Mouse (Mus musculus) embryonic facial prominence, embryonic 11.5 days (tissue): Measurements from ENCODE around the gene Tmem117. TPM values are rescaled to one million over a fixed set of nuclear protein-coding genes. Genes with fewer than 3 reads are reported as not detected.

Experiments used
- ATAC-seq: fragments of 200-750 bp; cut with Nextera tagmentation; replicated peaks from 2 replicates; pipeline ENCODE4 v1.8.0; 2017; ENCODE audit warnings: low read depth; ENCODE audit not compliant: insufficient number of reproducible peaks, low FRiP score, low TSS enrichment
- DNase-seq: peaks from one replicate; pipeline ENCODE4 v3.0.0-alpha.2; 2015; ENCODE audit warnings: low spot score
- H3K27ac ChIP-seq: fragments of 300-500 bp; sonication (generic); replicated peaks from 2 replicates; pipeline ENCODE4 v1.5.1; 2014; ENCODE audit warnings: mild to moderate bottlenecking, low read depth, low read length, control low read depth
- H3K27me3 ChIP-seq: fragments of 300-500 bp; sonication (generic); 2 replicates; pipeline ENCODE4 v1.6.1; 2014; ENCODE audit warnings: mild to moderate bottlenecking, low read length, moderate library complexity, mixed read lengths; ENCODE audit not compliant: control insufficient read depth, insufficient read depth
- H3K36me3 ChIP-seq: fragments of 300-500 bp; sonication (generic); replicated peaks from 2 replicates; pipeline ENCODE4 v1.6.1; 2014; ENCODE audit warnings: low read depth, mild to moderate bottlenecking, low read length, moderate library complexity, mixed read lengths; ENCODE audit not compliant: control insufficient read depth, insufficient read depth
- H3K4me1 ChIP-seq: fragments of 300-500 bp; sonication (generic); 2 replicates; pipeline ENCODE4 v1.6.1; 2014; ENCODE audit warnings: low read length, mixed read lengths; ENCODE audit not compliant: control insufficient read depth, insufficient read depth
- H3K4me2 ChIP-seq: fragments of 300-500 bp; sonication (generic); 2 replicates; pipeline ENCODE4 v1.6.1; 2014; ENCODE audit warnings: low read depth, mild to moderate bottlenecking, control low read depth, low read length, moderate library complexity
- H3K4me3 ChIP-seq: fragments of 300-500 bp; sonication (generic); 2 replicates; pipeline ENCODE4 v1.5.1; 2014; ENCODE audit warnings: low read depth, low read length, control low read depth
- H3K9ac ChIP-seq: fragments of 300-500 bp; sonication (generic); replicated peaks from 2 replicates; pipeline ENCODE4 v1.6.1; 2014; ENCODE audit warnings: mild to moderate bottlenecking, control low read depth, low read length
- H3K9me3 ChIP-seq: fragments of 300-500 bp; sonication (generic); replicated peaks from 2 replicates; pipeline ENCODE4 v1.6.1; 2016; ENCODE audit warnings: mild to moderate bottlenecking, low read length, inconsistent platforms, mixed read lengths; ENCODE audit not compliant: control insufficient read depth
- WGBS: fragments of 180-500 bp; shearing (Covaris S2); extraction: QIAGEN DNeasy Blood & Tissue Kit; methylation state at CpG from one replicate; pipeline ENCODE4 v1.1.7; 2014; 5-methylcytosine and 5-hydroxymethylcytosine counted together
- polyA plus RNA-seq: library from polyadenylated mRNA; unstranded; fragments of >200 nt; fragmentation: Nextera tagmentation; extraction: Ambion mirVana; gene quantifications from 2 replicates; pipeline ENCODE4 v1.2.1, GENCODE M21; 2014

Tmem117 gene
- polyA plus RNA-seq, 1 experiment from 2014 or later: 1.9 TPM

DNA sequence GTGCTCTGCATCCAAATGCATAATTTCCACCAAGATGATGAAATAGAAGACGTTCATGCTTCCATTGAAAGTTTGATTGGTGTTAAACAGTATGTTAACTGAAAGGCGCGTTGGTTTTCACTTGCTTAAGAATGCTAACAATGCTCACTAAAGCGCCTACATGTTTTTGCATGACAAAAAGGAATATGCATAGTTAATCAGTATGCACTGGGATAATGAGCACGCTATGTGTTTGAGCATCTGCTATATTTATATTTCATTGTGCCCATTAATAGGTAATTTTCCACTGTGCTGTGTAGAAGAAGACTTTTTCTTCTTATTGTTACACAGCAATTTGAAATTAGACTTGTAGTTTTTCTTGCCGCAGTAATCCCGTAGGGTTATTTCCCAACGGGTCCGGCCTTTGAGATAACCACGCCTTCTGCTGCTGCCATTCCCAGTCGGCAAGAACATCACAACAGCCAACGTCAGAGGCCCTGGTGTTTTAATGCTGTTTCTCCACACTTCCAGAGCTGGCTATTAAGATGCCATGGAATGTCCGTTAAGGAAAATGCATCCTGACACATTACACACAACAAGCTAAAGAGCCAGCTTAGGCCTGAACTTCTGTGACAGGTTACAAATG, 399.9 kb downstream of the Tmem117 start:
- no peaks in the 10 kb centered on the region for H3K4me1 ChIP-seq
- no peak for DNase-seq
- H3K36me3 ChIP-seq: no peaks in the 10 kb centered on the region
- H3K27ac ChIP-seq: no peak overlapping the region
- no peaks in the 10 kb centered on the region for H3K9me3 ChIP-seq
- no peak overlapping the region for H3K9ac ChIP-seq
- ATAC-seq: no peak
- H3K27me3 ChIP-seq: no peaks in the 10 kb centered on the region
- no peak overlapping the region for H3K4me3 ChIP-seq
- no peak overlapping the region for H3K4me2 ChIP-seq
- WGBS: 85% methylated on average over 13 of the region's 13 CpGs

DNA sequence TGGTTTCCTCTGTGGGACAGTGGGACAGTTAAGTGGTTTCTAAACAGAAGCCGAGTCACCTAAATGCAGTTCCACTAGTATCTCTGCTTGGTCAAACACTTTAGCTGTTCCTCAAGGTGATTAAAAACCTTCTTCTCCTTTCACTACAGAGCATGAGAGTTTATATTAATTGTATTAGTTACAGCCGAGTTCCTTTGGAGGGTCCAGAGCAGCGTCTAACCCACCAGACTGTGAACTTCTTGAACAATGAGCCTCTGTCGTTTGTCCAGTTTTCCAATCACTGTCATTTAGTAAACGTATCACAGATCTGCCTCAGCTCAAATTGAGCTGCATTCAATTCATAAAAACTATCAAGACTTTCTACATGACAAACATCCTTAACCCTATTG, 400.4 kb downstream of the Tmem117 start:
- no peak for DNase-seq
- WGBS: 74% methylated on average over 5 of the region's 5 CpGs
- Histone ChIP-seq H3K36me3 (no peaks in the 10 kb centered on the region), H3K4me3 (no peak overlapping the region), H3K9me3 (no peaks in the 10 kb centered on the region), H3K9ac (no peak overlapping the region), H3K27me3 (no peaks in the 10 kb centered on the region), H3K4me2 (no peak overlapping the region), H3K4me1 (no peaks in the 10 kb centered on the region), H3K27ac (no peak overlapping the region)
- no peak for ATAC-seq

DNA sequence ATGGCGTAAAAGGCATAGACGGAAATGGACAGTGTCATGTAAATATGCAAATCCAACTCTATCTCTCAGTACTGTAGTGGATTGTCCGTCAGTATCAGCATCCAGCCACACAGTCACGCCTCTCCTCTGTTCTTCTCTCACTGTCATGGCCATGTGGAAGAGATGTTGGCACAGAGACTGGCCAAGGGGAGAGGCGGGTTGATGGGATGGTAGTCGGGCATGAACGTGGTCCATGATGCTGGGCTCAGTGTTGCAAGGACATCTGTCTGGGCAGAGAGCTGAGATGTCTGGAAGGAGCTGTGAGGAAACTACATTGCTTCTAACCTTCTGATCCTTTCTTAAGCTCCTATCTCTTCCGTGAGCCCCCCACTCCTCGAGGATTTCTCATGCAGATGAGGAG, 413.4 kb downstream of the Tmem117 start:
- no peaks in the 10 kb centered on the region for H3K9me3 ChIP-seq
- no peaks in the 10 kb centered on the region for H3K36me3 ChIP-seq
- no peaks in the 10 kb centered on the region for H3K4me1 ChIP-seq
- 81% methylated on average over 9 of the region's 9 CpGs for WGBS
- H3K9ac ChIP-seq: no peak overlapping the region
- no peak for DNase-seq
- no peak overlapping the region for H3K4me3 ChIP-seq
- no peaks in the 10 kb centered on the region for H3K27me3 ChIP-seq
- ATAC-seq: no peak
- no peak overlapping the region for H3K4me2 ChIP-seq
- H3K27ac ChIP-seq: no peak overlapping the region

DNA sequence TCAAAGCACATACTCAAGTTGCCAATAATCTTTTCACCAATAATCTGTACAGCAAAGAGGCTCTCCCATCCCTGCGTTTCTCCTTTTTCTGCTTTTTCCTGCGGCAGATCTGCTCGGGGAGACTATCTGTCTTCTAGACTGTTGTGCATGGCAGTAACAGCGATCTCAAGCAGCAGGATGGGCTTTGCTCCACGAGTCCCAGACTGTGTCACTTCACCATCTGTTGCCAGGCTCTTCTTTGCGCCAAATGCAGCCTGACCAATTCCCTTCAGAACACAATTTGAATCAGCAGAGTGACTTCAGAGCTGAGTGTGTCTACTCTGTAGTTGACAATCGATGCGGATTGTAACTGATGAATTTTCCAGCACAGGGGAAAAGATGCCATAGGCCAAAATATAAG, 415.0 kb downstream of the Tmem117 start:
- DNase-seq: no peak
- H3K4me1 ChIP-seq: no peaks in the 10 kb centered on the region
- no peak overlapping the region for H3K4me2 ChIP-seq
- H3K27me3 ChIP-seq: no peaks in the 10 kb centered on the region
- H3K4me3 ChIP-seq: no peak overlapping the region
- H3K36me3 ChIP-seq: no peaks in the 10 kb centered on the region
- H3K27ac ChIP-seq: no peak overlapping the region
- H3K9me3 ChIP-seq: no peaks in the 10 kb centered on the region
- H3K9ac ChIP-seq: no peak overlapping the region
- ATAC-seq: no peak
- WGBS: 83% methylated on average over 8 of the region's 8 CpGs

DNA sequence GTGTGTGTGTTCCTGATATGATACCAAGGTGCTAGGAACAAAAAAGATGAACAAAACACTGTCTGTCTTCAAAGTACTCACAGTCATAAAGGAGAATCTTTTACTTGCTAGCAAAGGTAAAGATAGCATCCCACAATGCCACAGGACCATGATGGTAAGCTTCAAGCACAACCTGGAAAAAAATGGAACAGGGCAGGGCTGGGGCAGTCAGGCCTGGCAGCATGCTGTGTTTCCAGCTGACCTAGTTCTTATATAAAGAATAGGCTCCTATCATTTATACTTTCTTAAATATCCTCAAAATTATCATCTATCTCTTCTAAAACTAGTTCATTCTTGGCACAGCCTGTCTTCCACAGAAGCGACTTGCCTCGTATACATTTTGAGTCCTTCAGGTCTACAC, 418.5 kb downstream of the Tmem117 start:
- Histone ChIP-seq H3K4me2 (no peak overlapping the region), H3K9ac (no peak overlapping the region), H3K9me3 (no peaks in the 10 kb centered on the region), H3K27me3 (no peaks in the 10 kb centered on the region), H3K27ac (no peak overlapping the region), H3K36me3 (no peaks in the 10 kb centered on the region), H3K4me1 (no peaks in the 10 kb centered on the region), H3K4me3 (no peak overlapping the region)
- ATAC-seq (no peak), DNase-seq (no peak)
- 93% methylated on average over 2 of the region's 2 CpGs for WGBS

DNA sequence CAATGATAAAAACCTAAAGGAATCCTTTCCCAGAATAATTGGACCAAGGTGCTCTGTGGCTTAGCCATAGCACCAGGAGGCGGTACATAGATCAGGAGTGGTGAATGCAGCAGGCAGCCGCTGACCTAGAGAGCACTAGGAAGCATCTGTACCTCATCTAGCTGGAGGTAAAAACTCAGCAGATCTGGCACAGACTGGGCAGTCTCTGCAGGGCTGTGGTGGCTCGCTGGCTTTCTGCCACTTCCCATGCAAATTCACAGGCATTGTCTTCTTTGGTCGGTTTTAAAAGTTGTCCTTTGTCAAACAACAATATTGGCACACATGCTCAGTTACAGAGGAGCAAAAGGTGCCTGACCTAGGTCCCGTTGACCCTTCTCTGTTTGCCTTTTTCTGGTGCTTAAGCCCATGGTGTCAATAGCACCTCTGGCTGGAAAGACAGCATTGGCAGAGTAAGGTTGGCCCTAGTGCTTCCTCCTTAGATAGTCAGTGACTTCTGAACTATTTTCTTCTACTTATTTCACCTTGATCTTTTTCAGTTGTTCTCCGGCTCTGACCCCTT, 420.2 kb downstream of the Tmem117 start:
- Histone ChIP-seq H3K4me2 (no peak overlapping the region), H3K4me1 (no peaks in the 10 kb centered on the region), H3K9ac (no peak overlapping the region), H3K4me3 (no peak overlapping the region), H3K27me3 (no peaks in the 10 kb centered on the region), H3K27ac (no peak overlapping the region), H3K9me3 (no peaks in the 10 kb centered on the region), H3K36me3 (no peaks in the 10 kb centered on the region)
- WGBS: 75% methylated on average over 6 of the region's 6 CpGs
- DNase-seq (no peak), ATAC-seq (no peak)

DNA sequence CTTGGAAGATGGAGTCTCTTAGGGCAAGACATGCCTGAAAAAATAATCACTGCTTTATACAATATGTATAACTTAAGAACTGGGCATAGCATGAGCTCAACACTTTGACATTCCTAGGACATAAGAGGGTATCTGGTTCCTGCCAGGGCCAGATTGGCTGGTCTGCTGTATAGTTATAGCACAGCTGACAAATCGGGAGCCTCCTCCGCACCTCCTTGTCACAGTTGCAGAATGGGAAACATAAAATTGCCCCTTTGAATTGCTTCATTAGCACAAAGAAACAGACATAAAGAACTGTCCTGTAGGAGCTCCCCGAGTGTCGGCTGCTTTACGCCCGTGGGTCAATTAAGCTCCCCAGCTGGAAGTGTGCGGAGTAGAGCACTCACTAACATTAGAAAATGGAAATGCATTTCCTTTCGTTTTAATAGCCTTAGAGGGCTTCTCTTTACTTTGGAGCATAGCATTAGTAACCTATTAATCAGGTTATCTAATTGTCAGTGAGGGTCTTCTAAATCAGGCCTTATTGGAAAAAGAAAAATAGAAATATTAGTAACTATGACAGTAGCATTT, 426.1 kb downstream of the Tmem117 start:
- 73% methylated on average over 8 of the region's 8 CpGs for WGBS
- ATAC-seq: no peak
- no peak overlapping the region for H3K4me2 ChIP-seq

DNA sequence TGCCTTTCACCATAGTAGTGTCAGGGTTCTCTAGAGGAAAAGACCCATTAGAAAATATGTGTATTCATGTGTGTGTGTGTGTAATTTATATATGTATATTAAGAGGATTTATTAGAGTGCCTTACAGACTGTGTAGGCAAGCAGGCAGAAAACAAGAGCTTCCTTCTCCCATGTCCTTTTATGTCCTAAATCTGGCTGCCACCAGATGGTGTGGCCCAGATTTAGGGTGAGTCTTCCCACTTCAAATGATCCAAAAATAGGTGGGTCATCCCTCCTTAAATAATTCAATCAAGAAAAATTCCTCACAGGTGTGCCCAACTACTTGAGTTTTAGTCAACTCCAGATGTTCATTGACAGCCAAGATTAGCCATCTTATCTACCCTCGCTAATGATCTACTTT, 439.0 kb downstream of the Tmem117 start:
- Histone ChIP-seq H3K9ac (no peak overlapping the region), H3K27ac (no peak overlapping the region), H3K4me3 (no peak overlapping the region), H3K9me3 (no peaks in the 10 kb centered on the region), H3K27me3 (no peaks in the 10 kb centered on the region), H3K36me3 (no peaks in the 10 kb centered on the region), H3K4me1 (no peaks in the 10 kb centered on the region), H3K4me2 (no peak overlapping the region)
- 77% methylated on average over 1 of the region's 1 CpGs for WGBS
- DNase-seq: no peak
- no peak for ATAC-seq

More for the DNA sequence above, 426.1 kb downstream of the Tmem117 start:
- no peaks in the 10 kb centered on the region for H3K4me1 ChIP-seq
- H3K27ac ChIP-seq: no peak overlapping the region
- no peaks in the 10 kb centered on the region for H3K36me3 ChIP-seq
- H3K9ac ChIP-seq: no peak overlapping the region
- no peaks in the 10 kb centered on the region for H3K9me3 ChIP-seq
- no peak for DNase-seq
- H3K4me3 ChIP-seq: no peak overlapping the region
- no peaks in the 10 kb centered on the region for H3K27me3 ChIP-seq
